Mouse (Mus musculus) hindbrain, embryonic 14.5 days (tissue): ENCODE measurements around the gene Tram1l1. TPM values are rescaled to one million over a fixed set of nuclear protein-coding genes. Genes with fewer than 3 reads are reported as not detected.

ENCODE experiments used
- ATAC-seq: fragments of 200-750 bp; cut with Nextera tagmentation; 2 replicates; pipeline ENCODE4 v1.8.0; 2017; ENCODE audit warnings: moderate number of reproducible peaks, mild to moderate bottlenecking, moderate TSS enrichment, moderate library complexity; ENCODE audit not compliant: low FRiP score
- DNase-seq: peaks from one replicate; pipeline ENCODE4 v3.0.0-alpha.2; 2015; ENCODE audit warnings: low spot score
- H3K27ac ChIP-seq: fragments of 300-500 bp; sonication (generic); 2 replicates; pipeline ENCODE4 v1.5.1; 2014; ENCODE audit warnings: mild to moderate bottlenecking, moderate library complexity
- H3K27me3 ChIP-seq: fragments of 300-500 bp; sonication (generic); 2 replicates; pipeline ENCODE4 v1.6.1; 2014; ENCODE audit warnings: mild to moderate bottlenecking, low read length, mixed read lengths; ENCODE audit not compliant: control insufficient read depth, insufficient read depth
- H3K36me3 ChIP-seq: fragments of 300-500 bp; sonication (generic); replicated peaks from 2 replicates; pipeline ENCODE4 v1.6.1; 2014; ENCODE audit not compliant: control insufficient read depth, insufficient read depth
- H3K4me1 ChIP-seq: fragments of 300-500 bp; sonication (generic); replicated peaks from 2 replicates; pipeline ENCODE4 v1.6.1; 2014; ENCODE audit warnings: antibody characterized with exemption, low read length, mixed read lengths; ENCODE audit not compliant: control insufficient read depth, insufficient read depth
- H3K4me2 ChIP-seq: fragments of 300-500 bp; sonication (generic); replicated peaks from 2 replicates; pipeline ENCODE4 v1.6.1; 2014; ENCODE audit warnings: mild to moderate bottlenecking, moderate library complexity
- H3K4me3 ChIP-seq: fragments of 300-500 bp; sonication (generic); replicated peaks from 2 replicates; pipeline ENCODE4 v1.5.1; 2014; ENCODE audit warnings: mild to moderate bottlenecking, low read length
- H3K9ac ChIP-seq: fragments of 300-500 bp; sonication (generic); 2 replicates; pipeline ENCODE4 v1.6.1; 2014
- H3K9me3 ChIP-seq: fragments of 300-500 bp; sonication (generic); 2 replicates; pipeline ENCODE4 v1.6.1; 2016; ENCODE audit warnings: low read length; ENCODE audit not compliant: control insufficient read depth
- WGBS: fragments of 180-500 bp; shearing (Covaris S2); extraction: QIAGEN DNeasy Blood & Tissue Kit; methylation state at CpG from one replicate; pipeline ENCODE4 v1.1.7; 2014; 5-methylcytosine and 5-hydroxymethylcytosine counted together
- polyA plus RNA-seq: library from polyadenylated mRNA; unstranded; fragments of >200 nt; fragmentation: Nextera tagmentation; extraction: Ambion mirVana; gene quantifications from 2 replicates; pipeline ENCODE4 v1.2.1, GENCODE M21; 2014

Tram1l1 gene
- polyA plus RNA-seq, 1 experiment from 2014 or later, result 52.5 TPM

DNA sequence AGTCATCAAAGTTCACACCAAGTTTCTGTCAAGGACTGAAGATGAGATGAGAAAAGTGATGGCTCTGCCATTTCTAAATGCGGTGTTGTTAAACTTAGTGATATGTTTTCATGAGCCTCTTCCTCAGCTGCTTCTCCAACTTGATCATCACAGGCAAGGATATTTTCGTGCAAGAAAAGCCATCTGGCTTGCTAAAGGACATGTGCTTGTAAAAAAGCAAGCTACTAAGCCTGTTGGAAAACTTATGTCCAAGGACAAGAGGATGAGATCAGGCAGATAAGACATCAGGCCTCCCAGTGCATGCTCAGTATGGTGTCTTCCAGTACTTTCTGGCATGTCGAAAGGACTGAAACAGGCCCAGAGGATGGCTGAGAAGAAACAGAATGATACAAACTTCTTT, 36.9 kb downstream of the Tram1l1 start:
- ATAC-seq (no peak), DNase-seq (no peak)
- 90% methylated on average over 3 of the region's 3 CpGs for WGBS

DNA sequence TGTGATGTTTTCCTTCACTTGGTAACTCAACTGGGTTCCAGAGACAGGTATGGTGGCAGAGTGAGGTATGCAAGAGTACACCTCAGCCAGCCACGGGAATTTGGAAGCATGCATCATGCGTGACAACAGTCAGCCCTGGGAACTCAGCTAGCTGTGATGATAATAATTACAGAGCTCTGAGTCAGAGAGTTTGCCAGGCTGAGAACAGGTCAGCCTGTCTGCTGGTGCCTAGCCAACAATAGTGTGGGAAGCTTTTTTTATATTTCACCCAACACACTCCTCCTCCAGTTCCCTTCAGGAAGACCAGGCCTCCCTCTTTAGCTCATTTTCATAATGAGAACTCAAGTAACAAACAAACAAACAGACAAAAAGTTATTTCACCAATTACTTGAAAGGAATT, 51.4 kb downstream of the Tram1l1 start:
- ATAC-seq, result no peak
- no peak overlapping the region for H3K4me3 ChIP-seq
- WGBS, result 88% methylated on average over 2 of the region's 2 CpGs

More for the DNA sequence above, 36.9 kb downstream of the Tram1l1 start:
- no peaks in the 10 kb centered on the region for H3K27me3 ChIP-seq
- no peak overlapping the region for H3K27ac ChIP-seq
- no peak overlapping the region for H3K4me2 ChIP-seq
- no peak overlapping the region for H3K9ac ChIP-seq
- H3K9me3 ChIP-seq, result no peaks in the 10 kb centered on the region
- no peak overlapping the region for H3K4me3 ChIP-seq
- H3K36me3 ChIP-seq, result no peaks in the 10 kb centered on the region
- no peaks in the 10 kb centered on the region for H3K4me1 ChIP-seq

More for the DNA sequence above, 51.4 kb downstream of the Tram1l1 start:
- no peak overlapping the region for H3K4me2 ChIP-seq
- no peak overlapping the region for H3K9ac ChIP-seq
- H3K36me3 ChIP-seq, result no peaks in the 10 kb centered on the region
- no peaks in the 10 kb centered on the region for H3K27me3 ChIP-seq
- H3K4me1 ChIP-seq, result no peaks in the 10 kb centered on the region
- H3K27ac ChIP-seq, result no peak overlapping the region
- no peak for DNase-seq
- H3K9me3 ChIP-seq, result no peaks in the 10 kb centered on the region; the same call in 1 of the 2 replicates

Other genes with a start within 250 kb of the Tram1l1 start
- gene 1700006A11Rik, start 105.2 kb downstream of the Tram1l1 start, polyA plus RNA-seq, result not detected in 2 replicates